Mouse (Mus musculus): ENCODE results near the gene Pphln1. TPM values are rescaled to one million over a fixed set of nuclear protein-coding genes. Genes with fewer than 3 reads are reported as not detected.

Gene Pphln1
- total and polyA plus RNA-seq, 3 experiments: 6.0 to 21.6 (median 20.9) TPM

DNA sequence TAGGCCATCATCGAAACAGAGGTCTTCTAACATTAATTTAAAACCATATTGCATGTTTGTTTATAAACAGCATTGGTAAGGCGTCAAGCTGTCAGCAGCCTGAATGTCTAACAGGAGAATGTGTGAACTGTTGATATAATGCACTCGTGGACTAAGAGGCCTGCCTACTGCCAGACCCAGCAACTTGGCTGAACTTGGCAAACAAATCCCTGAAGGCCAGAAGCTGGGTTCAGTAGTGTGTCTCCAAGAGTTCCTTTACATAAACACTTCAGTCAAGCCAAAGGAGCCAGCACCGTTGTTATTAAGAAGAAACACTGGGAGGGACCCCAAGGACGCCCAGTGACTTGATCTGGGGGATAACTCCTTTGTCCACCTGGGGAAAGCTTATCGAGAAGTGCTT lies 18.1 kb downstream of the Pphln1 start:
- H3K4me3 ChIP-seq: no peak overlapping the region
- no peaks in the 10 kb centered on the region for H3K4me1 ChIP-seq (ENCODE audit: control insufficient read depth, insufficient read depth, low read length)
- 63% methylated on average over 6 of the region's 6 CpGs for WGBS
- no peak for TF ChIP-seq EP300 (IDR thresholded peaks at IDR 0.05; ENCODE audit: insufficient read depth, low read depth, low read length)
- TF ChIP-seq CTCF (IDR thresholded peaks at IDR 0.05): no peak
- TF ChIP-seq POLR2A (IDR thresholded peaks at IDR 0.05; ENCODE audit: insufficient read depth, low read depth, low read length): no peak
- H3K79me2 ChIP-seq (replicated peaks; ENCODE audit: control insufficient read depth, insufficient read depth, low read length): no peaks in the 10 kb centered on the region; the same call in 1 of the 2 replicates
- no peaks in the 10 kb centered on the region for H3K36me3 ChIP-seq (ENCODE audit: control insufficient read depth, insufficient read depth, low read length)
- H3K27me3 ChIP-seq (ENCODE audit: control insufficient read depth, insufficient read depth, low read length): no peaks in the 10 kb centered on the region
- H3K27ac ChIP-seq: no peak overlapping the region
- intact Hi-C loops (cut with DNase I): no loop called here
- no peak overlapping the region for H3K9ac ChIP-seq (ENCODE audit: low read depth, low read length)
- peak in 1 of 2 experiments; percentile 13 for DNase-seq

DNA sequence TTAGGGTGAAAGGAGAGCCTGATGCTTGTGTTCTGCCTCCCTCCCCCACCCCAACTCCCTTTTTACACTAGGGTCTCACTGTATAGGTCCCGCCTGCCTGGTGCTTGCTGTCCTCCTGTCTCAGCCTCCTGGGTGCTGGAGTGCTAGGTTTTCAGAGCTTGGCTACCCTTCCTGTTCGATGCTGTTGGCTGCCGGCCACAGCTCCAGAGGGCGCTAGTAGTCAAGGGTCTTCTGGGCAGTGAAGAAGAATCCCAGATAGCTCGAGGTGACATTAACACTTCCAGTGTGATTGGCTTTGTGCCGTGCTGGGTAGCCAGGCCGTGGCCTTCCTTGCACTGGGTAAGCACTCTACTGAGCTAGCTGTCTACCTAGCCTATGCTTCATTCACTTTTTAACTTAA lies 22.4 kb downstream of the Pphln1 start:
- no peaks in the 10 kb centered on the region for H3K27me3 ChIP-seq (ENCODE audit: control insufficient read depth, insufficient read depth, low read length)
- H3K4me3 ChIP-seq: no peak overlapping the region
- DNase-seq: peak in 1 of 2 experiments; percentile 29
- no peaks in the 10 kb centered on the region for H3K36me3 ChIP-seq (ENCODE audit: control insufficient read depth, insufficient read depth, low read length)
- no peak overlapping the region for H3K27ac ChIP-seq
- WGBS: 58% methylated on average over 7 of the region's 7 CpGs
- peaks cover 1% of the 10 kb centered on the region; the same call in 1 of the 2 replicates for H3K79me2 ChIP-seq (replicated peaks; ENCODE audit: control insufficient read depth, insufficient read depth, low read length)
- no peaks in the 10 kb centered on the region for H3K4me1 ChIP-seq (ENCODE audit: control insufficient read depth, insufficient read depth, low read length)
- intact Hi-C loops (cut with DNase I): no loop called here
- H3K9ac ChIP-seq (ENCODE audit: low read depth, low read length): no peak overlapping the region
- TF ChIP-seq POLR2A (IDR thresholded peaks at IDR 0.05; ENCODE audit: insufficient read depth, low read depth, low read length) (no peak), CTCF (IDR thresholded peaks at IDR 0.05) (peak; percentile 32), EP300 (IDR thresholded peaks at IDR 0.05; ENCODE audit: insufficient read depth, low read depth, low read length) (no peak)

DNA sequence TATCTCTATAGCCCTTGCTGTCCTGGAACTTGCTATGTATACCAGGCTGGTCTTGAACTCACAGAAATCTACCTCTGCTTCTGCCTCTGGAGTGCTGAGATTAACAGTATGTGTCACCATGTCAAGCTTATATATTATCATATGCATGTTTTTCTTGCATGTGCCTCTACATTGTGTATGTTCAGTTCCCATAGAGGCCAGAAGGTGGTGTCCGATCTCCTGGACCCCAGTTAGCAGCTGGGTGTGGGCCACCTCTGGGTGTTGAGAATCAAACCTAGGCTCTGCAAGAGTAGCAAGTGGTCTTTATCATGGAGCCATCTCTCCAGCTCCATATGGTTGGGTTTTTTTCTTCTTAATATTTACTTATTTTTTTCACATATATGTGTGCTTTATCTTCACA lies 24.4 kb downstream of the Pphln1 start:
- peaks cover 1% of the 10 kb centered on the region; the same call in 1 of the 2 replicates for H3K79me2 ChIP-seq (replicated peaks; ENCODE audit: control insufficient read depth, insufficient read depth, low read length)
- H3K27ac ChIP-seq: no peak overlapping the region
- TF ChIP-seq EP300 (IDR thresholded peaks at IDR 0.05; ENCODE audit: insufficient read depth, low read depth, low read length) (no peak), CTCF (IDR thresholded peaks at IDR 0.05) (peak; percentile 44), POLR2A (IDR thresholded peaks at IDR 0.05; ENCODE audit: insufficient read depth, low read depth, low read length) (no peak)
- H3K36me3 ChIP-seq (ENCODE audit: control insufficient read depth, insufficient read depth, low read length): no peaks in the 10 kb centered on the region
- H3K9ac ChIP-seq (ENCODE audit: low read depth, low read length): no peak overlapping the region
- no peaks in the 10 kb centered on the region for H3K4me1 ChIP-seq (ENCODE audit: control insufficient read depth, insufficient read depth, low read length)
- no peaks in the 10 kb centered on the region for H3K27me3 ChIP-seq (ENCODE audit: control insufficient read depth, insufficient read depth, low read length)
- intact Hi-C loops (cut with DNase I): no loop called here
- no peak for DNase-seq
- WGBS: 95% methylated on average over 1 of the region's 1 CpGs
- no peak overlapping the region for H3K4me3 ChIP-seq

DNA sequence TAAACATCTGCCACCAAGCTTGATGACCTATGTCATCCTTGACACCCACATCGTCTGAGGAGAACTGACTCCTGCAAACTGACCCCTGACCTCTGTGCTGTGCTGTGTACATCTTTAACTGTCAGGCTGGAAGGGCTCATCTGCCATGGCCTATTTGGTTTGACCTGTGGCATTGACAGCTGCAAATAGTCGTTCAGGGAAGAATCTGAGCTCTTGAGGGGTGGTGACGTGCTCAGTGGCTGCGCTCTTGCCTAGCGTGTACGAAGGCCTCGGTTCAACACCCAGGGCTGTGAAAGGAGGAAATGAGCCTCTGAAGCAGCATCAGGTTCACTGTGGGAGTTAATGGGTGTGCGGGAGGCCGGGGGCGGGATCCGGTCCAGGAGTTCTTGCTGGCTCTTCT lies 35.7 kb downstream of the Pphln1 start:
- no peaks in the 10 kb centered on the region for H3K4me1 ChIP-seq (ENCODE audit: control insufficient read depth, insufficient read depth, low read length)
- H3K9ac ChIP-seq (ENCODE audit: low read depth, low read length): no peak overlapping the region
- TF ChIP-seq POLR2A (IDR thresholded peaks at IDR 0.05; ENCODE audit: insufficient read depth, low read depth, low read length) (no peak), EP300 (IDR thresholded peaks at IDR 0.05; ENCODE audit: insufficient read depth, low read depth, low read length) (no peak), CTCF (IDR thresholded peaks at IDR 0.05) (no peak)
- 49% methylated on average over 11 of the region's 11 CpGs for WGBS
- intact Hi-C loops (cut with DNase I): no loop called here
- no peak overlapping the region for H3K4me3 ChIP-seq
- no peaks in the 10 kb centered on the region for H3K79me2 ChIP-seq (replicated peaks; ENCODE audit: control insufficient read depth, insufficient read depth, low read length)
- no peaks in the 10 kb centered on the region for H3K36me3 ChIP-seq (ENCODE audit: control insufficient read depth, insufficient read depth, low read length)
- no peaks in the 10 kb centered on the region for H3K27me3 ChIP-seq (ENCODE audit: control insufficient read depth, insufficient read depth, low read length)
- no peak for DNase-seq
- H3K27ac ChIP-seq: no peak overlapping the region

DNA sequence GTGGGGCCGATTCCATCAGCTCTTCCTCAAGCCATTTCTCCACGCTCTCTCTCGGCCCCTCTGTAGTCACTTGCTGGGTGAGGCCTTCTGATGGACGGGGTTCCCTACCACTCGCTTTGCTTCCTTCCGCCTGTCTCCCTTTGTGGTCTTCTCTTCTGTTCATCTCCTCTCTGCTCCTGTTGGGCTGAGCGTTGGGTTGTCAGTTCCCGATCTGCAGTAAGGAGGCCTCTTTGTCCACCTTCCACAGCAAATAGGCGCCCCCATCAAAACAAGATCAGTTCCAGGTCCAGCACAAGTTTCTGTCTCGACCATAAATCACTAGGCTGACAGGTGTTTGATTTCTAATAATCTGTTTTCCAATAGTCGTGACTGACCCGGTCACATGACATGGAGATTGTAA lies 37.8 kb downstream of the Pphln1 start:
- WGBS: 94% methylated on average over 12 of the region's 12 CpGs
- intact Hi-C loops (cut with DNase I): no loop called here
- no peak for DNase-seq
- no peak overlapping the region for H3K27ac ChIP-seq
- no peak overlapping the region for H3K9ac ChIP-seq (ENCODE audit: low read depth, low read length)
- no peak overlapping the region for H3K4me3 ChIP-seq
- H3K79me2 ChIP-seq (replicated peaks; ENCODE audit: control insufficient read depth, insufficient read depth, low read length): no peaks in the 10 kb centered on the region
- TF ChIP-seq CTCF (IDR thresholded peaks at IDR 0.05) (no peak), EP300 (IDR thresholded peaks at IDR 0.05; ENCODE audit: insufficient read depth, low read depth, low read length) (no peak), POLR2A (IDR thresholded peaks at IDR 0.05; ENCODE audit: insufficient read depth, low read depth, low read length) (no peak)
- H3K36me3 ChIP-seq (ENCODE audit: control insufficient read depth, insufficient read depth, low read length): no peaks in the 10 kb centered on the region
- no peaks in the 10 kb centered on the region for H3K27me3 ChIP-seq (ENCODE audit: control insufficient read depth, insufficient read depth, low read length)
- no peaks in the 10 kb centered on the region for H3K4me1 ChIP-seq (ENCODE audit: control insufficient read depth, insufficient read depth, low read length)

DNA sequence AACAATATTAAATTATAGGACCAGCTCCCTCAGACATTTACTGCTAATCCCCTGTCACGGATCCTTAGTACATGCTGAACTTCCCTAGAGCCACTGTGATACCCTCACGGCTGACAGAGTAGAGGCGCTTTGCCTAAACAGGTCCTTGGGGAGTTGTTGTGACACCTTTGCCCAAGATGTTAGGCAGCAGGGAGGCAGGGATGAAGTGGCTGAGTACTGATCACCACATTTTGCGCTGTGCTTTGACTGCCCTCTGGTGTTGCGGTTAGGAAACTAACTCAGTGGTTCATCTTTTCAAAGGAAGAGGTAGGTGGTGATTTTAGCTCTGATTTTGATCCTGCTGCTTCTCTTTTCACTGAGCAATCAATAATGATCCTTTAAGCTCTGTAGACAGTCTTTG lies 40.5 kb downstream of the Pphln1 start:
- 48% methylated on average over 5 of the region's 5 CpGs for WGBS
- H3K9ac ChIP-seq (ENCODE audit: low read depth, low read length): no peak overlapping the region

More for the DNA sequence above, 40.5 kb downstream of the Pphln1 start:
- Histone ChIP-seq H3K36me3 (ENCODE audit: control insufficient read depth, insufficient read depth, low read length) (no peaks in the 10 kb centered on the region), H3K27me3 (ENCODE audit: control insufficient read depth, insufficient read depth, low read length) (no peaks in the 10 kb centered on the region), H3K4me1 (ENCODE audit: control insufficient read depth, insufficient read depth, low read length) (no peaks in the 10 kb centered on the region), H3K4me3 (no peak overlapping the region), H3K27ac (no peak overlapping the region), H3K79me2 (replicated peaks; ENCODE audit: control insufficient read depth, insufficient read depth, low read length) (no peaks in the 10 kb centered on the region)
- peak; percentile 37 to 53 for DNase-seq
- TF ChIP-seq EP300 (IDR thresholded peaks at IDR 0.05; ENCODE audit: insufficient read depth, low read depth, low read length) (peak; percentile 72), CTCF (IDR thresholded peaks at IDR 0.05) (peak; percentile 89), POLR2A (IDR thresholded peaks at IDR 0.05; ENCODE audit: insufficient read depth, low read depth, low read length) (no peak)
- intact Hi-C loops (cut with DNase I): loop anchor here (1.0 kb wide), 1 partner anchor 173 kb away; no protein-coding TSS in a partner anchor

All from heart, adult 2 months (tissue).